Mouse (Mus musculus) gastrocnemius, postnatal 4 days (tissue): ENCODE data around the gene Clec4e. TPM values are rescaled to one million over a fixed set of nuclear protein-coding genes. Genes with fewer than 3 reads are reported as not detected.

Source experiments
- total RNA-seq, 2 experiments: library from RNA; stranded (reverse); gene quantifications; 2 replicates each; pipeline ENCODE4 v1.2.3; 2021

The Clec4e gene
- total RNA-seq, 2 experiments from 2014 or later: 0.25 to 0.41 TPM

Other genes with a start within 250 kb of the Clec4e start
- gene Clec4b1, start 239.9 kb downstream of the Clec4e start, total RNA-seq: not detected
- gene Clec4a2, start 183.4 kb downstream of the Clec4e start, total RNA-seq: 1 to 10 TPM; 3.2 to 3.3 TPM
- not detected for gene Clec4b2, start 117.0 kb downstream of the Clec4e start, total RNA-seq
- gene Clec4n, start 60.0 kb downstream of the Clec4e start, total RNA-seq: 1 to 10 TPM; 1.3 to 1.6 TPM
- under 1 TPM in 1 of 2 experiments, not detected in 1; 0.88 TPM for gene Clec4d, start 27.8 kb downstream of the Clec4e start, total RNA-seq
- gene Vmn2r19, start 18.5 kb upstream of the Clec4e start, total RNA-seq: not detected
- under 1 TPM in 1 of 2 experiments, not detected in 1; 0.02 TPM for gene Vmn2r20, start 128.2 kb upstream of the Clec4e start, total RNA-seq
- not detected for gene Vmn2r21, start 243.5 kb upstream of the Clec4e start, total RNA-seq